Mouse (Mus musculus): Measurements from ENCODE around the gene Vegfd. TPM values are rescaled to one million over a fixed set of nuclear protein-coding genes. Genes with fewer than 3 reads are reported as not detected.

The Vegfd gene
- polyA plus RNA-seq, 1 experiment from 2014 or later: 0.25 TPM

GRCm38 (mm10) chrX:164446106-164446551, 73.0 kb downstream of the Vegfd start:
- no peak for ATAC-seq
- 88% methylated on average over 10 of the region's 10 CpGs for WGBS
- Histone ChIP-seq H3K36me3 (ENCODE audit: control insufficient read depth, insufficient read depth, low read length) (no peaks in the 10 kb centered on the region), H3K27me3 (ENCODE audit: control insufficient read depth, insufficient read depth, low read depth, low read length) (no peaks in the 10 kb centered on the region), H3K4me3 (ENCODE audit: low read depth, low read length) (no peak overlapping the region), H3K9ac (ENCODE audit: low read depth, low read length) (no peak overlapping the region), H3K4me1 (ENCODE audit: control insufficient read depth, insufficient read depth, low read length) (no peaks in the 10 kb centered on the region), H3K9me3 (replicated peaks; ENCODE audit: control insufficient read depth, low read length, poor library complexity, severe bottlenecking) (no peaks in the 10 kb centered on the region), H3K27ac (ENCODE audit: low read length) (no peak overlapping the region), H3K4me2 (ENCODE audit: low read length) (no peak overlapping the region)

GRCm38 (mm10) chrX:164446835-164447681, 73.9 kb downstream of the Vegfd start:
- no peak overlapping the region for H3K27ac ChIP-seq (ENCODE audit: low read length)
- H3K4me2 ChIP-seq (ENCODE audit: low read length): no peak overlapping the region
- H3K27me3 ChIP-seq (ENCODE audit: control insufficient read depth, insufficient read depth, low read depth, low read length): no peaks in the 10 kb centered on the region
- no peak overlapping the region for H3K4me3 ChIP-seq (ENCODE audit: low read depth, low read length)
- ATAC-seq: no peak
- WGBS: 93% methylated on average over 9 of the region's 9 CpGs
- H3K4me1 ChIP-seq (ENCODE audit: control insufficient read depth, insufficient read depth, low read length): no peaks in the 10 kb centered on the region
- H3K9ac ChIP-seq (ENCODE audit: low read depth, low read length): no peak overlapping the region
- no peaks in the 10 kb centered on the region for H3K36me3 ChIP-seq (ENCODE audit: control insufficient read depth, insufficient read depth, low read length)
- H3K9me3 ChIP-seq (replicated peaks; ENCODE audit: control insufficient read depth, low read length, poor library complexity, severe bottlenecking): no peaks in the 10 kb centered on the region

GRCm38 (mm10) chrX:164447682-164448071, 74.5 kb downstream of the Vegfd start:
- WGBS: 75% methylated on average over 2 of the region's 2 CpGs
- Histone ChIP-seq H3K9me3 (replicated peaks; ENCODE audit: control insufficient read depth, low read length, poor library complexity, severe bottlenecking) (no peaks in the 10 kb centered on the region), H3K9ac (ENCODE audit: low read depth, low read length) (no peak overlapping the region), H3K4me1 (ENCODE audit: control insufficient read depth, insufficient read depth, low read length) (no peaks in the 10 kb centered on the region), H3K4me3 (ENCODE audit: low read depth, low read length) (no peak overlapping the region), H3K27ac (ENCODE audit: low read length) (no peak overlapping the region), H3K4me2 (ENCODE audit: low read length) (no peak overlapping the region), H3K36me3 (ENCODE audit: control insufficient read depth, insufficient read depth, low read length) (no peaks in the 10 kb centered on the region), H3K27me3 (ENCODE audit: control insufficient read depth, insufficient read depth, low read depth, low read length) (no peaks in the 10 kb centered on the region)
- no peak for ATAC-seq

- no peak overlapping the region for H3K4me2 ChIP-seq (ENCODE audit: low read length)
- H3K9ac ChIP-seq (ENCODE audit: low read depth, low read length): no peak overlapping the region
- H3K9me3 ChIP-seq (replicated peaks; ENCODE audit: control insufficient read depth, low read length, poor library complexity, severe bottlenecking): no peaks in the 10 kb centered on the region
- no peak overlapping the region for H3K4me3 ChIP-seq (ENCODE audit: low read depth, low read length)
- H3K4me1 ChIP-seq (ENCODE audit: control insufficient read depth, insufficient read depth, low read length): no peaks in the 10 kb centered on the region
- 43% methylated on average over 3 of the region's 3 CpGs for WGBS
- H3K27me3 ChIP-seq (ENCODE audit: control insufficient read depth, insufficient read depth, low read depth, low read length): no peaks in the 10 kb centered on the region
- no peak for ATAC-seq
- no peaks in the 10 kb centered on the region for H3K36me3 ChIP-seq (ENCODE audit: control insufficient read depth, insufficient read depth, low read length)
- no peak overlapping the region for H3K27ac ChIP-seq (ENCODE audit: low read length)
Observed at GRCm38 (mm10) chrX:164449201-164449600, 76.0 kb downstream of the Vegfd start.

Other genes starting within 250 kb of the Vegfd start
- 0.15 and 0.27 TPM in 2 replicates for gene Ace2, start 234.0 kb upstream of the Vegfd start, polyA plus RNA-seq (2015; fragmentation: Nextera tagmentation; extraction: Ambion mirVana)
- 0.46 and 0.74 TPM in 2 replicates for gene Bmx, start 115.2 kb upstream of the Vegfd start, polyA plus RNA-seq (2015; fragmentation: Nextera tagmentation; extraction: Ambion mirVana)
- 3.5 and 3.7 TPM in 2 replicates for gene Pir, start 104.0 kb upstream of the Vegfd start, polyA plus RNA-seq (2015; fragmentation: Nextera tagmentation; extraction: Ambion mirVana)
- gene Piga, start 46.4 kb downstream of the Vegfd start, polyA plus RNA-seq (2015; fragmentation: Nextera tagmentation; extraction: Ambion mirVana): 4.3 and 4.9 TPM in 2 replicates
- not detected in 2 replicates for gene Asb11, start 63.6 kb downstream of the Vegfd start, polyA plus RNA-seq (2015; fragmentation: Nextera tagmentation; extraction: Ambion mirVana)
- gene Asb9, start 132.9 kb downstream of the Vegfd start, polyA plus RNA-seq (2015; fragmentation: Nextera tagmentation; extraction: Ambion mirVana): not detected in 2 replicates